Mouse (Mus musculus) lung, postnatal 0 days (tissue): ENCODE measurements at regions not wholly inside any gene's neighbourhood (a gene's known extent, or its start where the extent isn't known, plus 50 kb on each side); places are given as distances from the start of the nearest gene placed in this dataset.

Experiments
- CTCF ChIP-seq: IDR thresholded peaks from 2 replicates; pipeline ENCODE4 v1.5.1; 2016; ENCODE audit warnings: antibody characterized with exemption, mild to moderate bottlenecking
- EP300 ChIP-seq: IDR thresholded peaks from 2 replicates; pipeline ENCODE4 v1.6.1; 2016; ENCODE audit warnings: antibody characterized with exemption, mild to moderate bottlenecking, control low read depth

- TF ChIP-seq CTCF (no peak), EP300 (no peak)
Observed at GRCm38 (mm10) chr13:83952353-83952752, 269.7 kb upstream of the Tmem161b start.
